Mouse (Mus musculus): ENCODE data around the gene Gli1. TPM values are rescaled to one million over a fixed set of nuclear protein-coding genes. Genes with fewer than 3 reads are reported as not detected.
A peak's percentile ranks its signal among the peaks of the same experiment; 100 is the strongest.
"Not testable (repeated sequence)": the region's sequence is repeated elsewhere in the genome, so short reads cannot be mapped to it uniquely, and the experiment has no call there.

Gene Gli1
- total RNA-seq, 1 experiment from 2014 or later: not detected

DNA sequence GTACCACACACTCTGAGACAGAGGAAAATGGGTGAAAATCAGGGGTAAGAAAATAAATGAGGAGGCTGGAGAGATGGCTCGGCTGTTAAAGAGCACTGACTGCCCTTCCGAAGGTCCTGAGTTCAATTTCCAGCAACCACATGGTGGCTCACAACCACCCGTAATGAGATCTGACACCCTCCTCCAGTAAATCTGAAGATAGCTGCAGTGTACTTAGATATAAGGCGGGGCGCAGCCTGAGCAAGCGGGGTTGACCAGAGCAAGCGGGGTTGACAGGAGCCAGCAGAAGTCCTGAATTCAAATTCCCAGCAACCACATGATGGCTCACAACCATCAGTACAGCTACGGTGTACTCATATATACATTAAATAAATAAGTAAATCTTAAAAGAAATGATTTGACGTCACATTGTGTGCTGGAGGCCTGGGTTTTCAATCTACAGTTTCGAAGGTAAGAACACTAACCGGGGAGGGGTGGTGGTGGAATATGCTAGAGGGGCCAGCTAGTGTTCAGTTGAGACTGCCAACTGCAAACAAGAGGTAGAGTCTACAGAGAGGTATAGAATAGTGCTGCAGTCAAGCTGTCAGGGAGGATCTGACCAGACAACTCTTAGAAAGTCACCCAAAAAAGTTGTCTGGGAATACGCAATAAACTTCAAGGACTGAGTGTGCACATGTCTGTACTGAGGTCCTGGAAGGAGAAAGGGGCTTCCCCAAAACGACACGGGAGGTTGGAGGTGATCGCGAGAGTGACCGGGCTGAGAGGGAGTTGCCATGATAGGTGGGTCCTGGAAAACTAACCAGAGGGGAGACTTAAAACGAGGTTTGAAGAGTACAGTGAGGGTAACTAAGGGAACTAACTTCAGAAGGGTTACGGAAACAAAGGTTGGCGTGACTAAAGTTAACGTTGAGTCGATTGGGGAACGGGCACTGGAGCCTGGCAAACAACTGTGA is 31.0 kb downstream of the Gli1 start:
- ATAC-seq (replicated peaks in 1 of 2; ENCODE audit: insufficient read depth in 1 of 2, low FRiP score in 2 of 2, low TSS enrichment in 1 of 2, low read depth in 1 of 2, poor library complexity in 2 of 2, severe bottlenecking in 2 of 2): peak; percentile 10 to 61

- not testable (repeated sequence) for ATAC-seq (replicated peaks in 1 of 2; ENCODE audit: insufficient read depth in 1 of 2, low FRiP score in 2 of 2, low TSS enrichment in 1 of 2, low read depth in 1 of 2, poor library complexity in 2 of 2, severe bottlenecking in 2 of 2)
These were observed 32.6 kb downstream of the Gli1 start for GRCm38 (mm10) chr10:127309167-127309566.

DNA sequence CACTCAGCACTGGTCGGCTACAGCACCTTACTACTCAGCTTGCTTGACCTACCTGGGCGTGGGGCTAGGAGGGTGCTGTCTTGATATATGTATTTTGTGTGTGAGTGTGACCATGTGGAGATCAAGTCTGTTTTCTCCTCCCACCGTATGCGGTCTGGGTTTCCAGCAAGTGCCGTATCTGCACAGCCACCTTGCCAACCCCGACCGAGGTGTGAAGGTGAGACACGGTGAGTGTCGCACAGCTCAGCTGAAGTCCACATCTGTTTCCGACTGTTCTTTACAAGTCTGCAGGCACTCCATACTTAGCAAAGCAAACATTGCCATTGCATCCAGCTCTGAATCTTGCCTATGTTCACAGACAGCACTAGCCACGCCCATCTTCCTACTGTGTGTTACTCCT is 38.6 kb downstream of the Gli1 start:
- no peak for ATAC-seq (replicated peaks in 1 of 2; ENCODE audit: insufficient read depth in 1 of 2, low FRiP score in 2 of 2, low TSS enrichment in 1 of 2, low read depth in 1 of 2, poor library complexity in 2 of 2, severe bottlenecking in 2 of 2)

- no peak for ATAC-seq (replicated peaks in 1 of 2; ENCODE audit: insufficient read depth in 1 of 2, low FRiP score in 2 of 2, low TSS enrichment in 1 of 2, low read depth in 1 of 2, poor library complexity in 2 of 2, severe bottlenecking in 2 of 2)
These were observed 41.4 kb downstream of the Gli1 start for GRCm38 (mm10) chr10:127300361-127300760.

DNA sequence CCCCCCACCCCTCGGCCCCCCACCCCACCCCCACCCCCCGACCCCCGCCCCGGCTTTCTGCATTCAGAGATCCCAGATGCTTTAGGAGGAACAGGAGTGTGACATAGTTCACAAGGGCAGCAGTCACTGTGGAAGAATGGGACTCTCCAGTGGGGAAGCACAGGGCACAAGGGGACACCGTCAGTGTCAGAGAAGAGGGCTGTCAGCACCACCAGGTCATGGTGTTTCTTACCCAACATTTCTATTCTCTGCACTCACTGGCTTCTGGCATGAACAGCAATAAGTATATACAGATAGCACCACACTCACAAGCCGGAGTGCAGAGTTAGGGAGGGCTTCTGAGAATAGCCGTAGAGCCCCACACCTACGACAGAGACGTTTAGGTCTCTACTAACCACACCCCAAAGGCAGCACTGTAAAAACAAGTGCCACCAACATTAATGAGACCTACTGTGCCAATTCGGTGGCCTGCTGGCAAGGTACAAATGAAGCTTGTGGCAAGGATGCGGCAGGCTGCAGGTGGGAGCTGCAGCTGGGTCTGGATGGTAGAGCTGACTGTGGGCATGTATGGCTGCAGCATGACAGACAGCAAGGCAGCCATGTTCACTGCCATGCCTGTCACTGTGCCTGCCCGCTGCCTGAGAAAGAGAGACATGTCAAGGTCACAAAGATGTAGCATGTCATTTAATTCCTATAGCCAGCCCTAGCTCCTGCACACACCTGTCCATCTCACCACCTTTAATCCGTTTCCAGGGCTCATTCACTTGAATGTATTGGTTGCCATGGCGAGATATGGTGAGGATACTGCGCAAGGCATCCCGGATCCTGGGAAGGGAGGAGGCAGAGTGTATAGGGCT is 44.5 kb downstream of the Gli1 start:
- no peak for ATAC-seq (replicated peaks in 1 of 2; ENCODE audit: insufficient read depth in 1 of 2, low FRiP score in 2 of 2, low TSS enrichment in 1 of 2, low read depth in 1 of 2, poor library complexity in 2 of 2, severe bottlenecking in 2 of 2)

DNA sequence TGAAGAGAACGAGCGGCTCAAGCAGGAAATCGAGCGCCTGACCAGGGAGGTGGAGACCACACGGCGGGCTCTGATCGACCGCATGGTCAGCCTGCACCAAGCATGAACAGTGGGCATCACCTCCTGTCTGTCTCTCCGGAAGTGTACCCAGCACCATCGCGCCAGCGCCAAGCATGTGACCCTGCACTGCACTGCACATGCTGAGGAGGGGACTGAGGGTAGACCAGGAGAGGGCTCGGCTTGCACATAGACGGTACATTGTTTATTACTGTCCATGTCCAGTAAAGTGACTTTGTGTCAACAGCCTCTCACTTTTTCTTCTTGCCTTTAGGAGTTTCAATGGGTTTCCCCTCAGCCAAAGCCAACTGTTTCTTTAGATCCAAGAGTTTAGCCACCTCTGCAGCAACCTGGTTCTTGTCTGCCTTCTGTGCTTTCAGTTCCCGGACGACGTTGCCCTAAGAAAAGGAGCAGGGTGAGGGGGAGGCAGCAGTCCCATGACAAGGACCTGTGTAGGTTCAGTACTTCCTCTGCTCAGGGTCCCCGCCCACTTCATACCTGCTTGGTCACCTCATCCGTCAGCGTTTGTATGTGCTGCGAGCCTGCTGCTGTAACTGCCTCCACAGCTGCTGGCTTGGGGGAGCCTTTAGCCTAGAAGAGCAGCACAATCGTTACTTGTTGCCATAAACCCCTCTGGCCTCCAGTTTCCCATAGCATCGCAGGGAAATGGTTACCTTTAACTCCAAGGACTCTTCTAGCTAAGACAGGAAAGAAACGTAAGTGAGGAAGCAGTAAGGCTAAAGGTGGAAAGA is 45.6 kb downstream of the Gli1 start:
- no peak for ATAC-seq (replicated peaks in 1 of 2; ENCODE audit: insufficient read depth in 1 of 2, low FRiP score in 2 of 2, low TSS enrichment in 1 of 2, low read depth in 1 of 2, poor library complexity in 2 of 2, severe bottlenecking in 2 of 2)

DNA sequence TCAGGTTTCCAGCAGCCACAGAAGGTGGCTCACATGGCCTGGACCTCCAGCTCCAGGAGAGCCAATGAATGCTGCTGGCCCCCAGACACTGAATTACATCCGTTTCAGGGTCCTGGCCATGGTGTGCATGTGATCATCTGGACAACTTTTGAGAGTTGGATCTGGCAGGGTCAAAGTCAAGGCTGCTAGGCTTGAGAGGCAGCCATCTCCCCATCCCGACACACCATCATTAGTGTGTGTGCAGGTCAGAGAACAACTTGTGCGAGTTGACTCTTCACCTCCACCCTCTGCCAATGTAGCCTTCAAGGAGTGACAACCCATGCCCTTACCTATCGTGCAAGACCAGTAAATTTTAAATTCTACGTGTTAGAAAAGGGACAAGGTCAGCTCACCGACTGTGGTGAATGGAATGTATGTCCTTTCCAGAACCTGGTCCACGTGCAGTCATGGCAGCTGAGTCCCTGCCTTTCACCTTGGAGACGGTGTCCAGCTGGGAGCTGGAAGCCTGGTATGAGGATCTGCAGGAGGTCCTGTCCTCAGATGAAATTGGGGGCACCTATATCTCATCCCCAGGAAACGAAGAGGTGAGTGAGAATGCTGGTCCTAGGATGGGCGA is 46.8 kb downstream of the Gli1 start:
- ATAC-seq (replicated peaks in 1 of 2; ENCODE audit: insufficient read depth in 1 of 2, low FRiP score in 2 of 2, low TSS enrichment in 1 of 2, low read depth in 1 of 2, poor library complexity in 2 of 2, severe bottlenecking in 2 of 2): no peak

- ATAC-seq (replicated peaks in 1 of 2; ENCODE audit: insufficient read depth in 1 of 2, low FRiP score in 2 of 2, low TSS enrichment in 1 of 2, low read depth in 1 of 2, poor library complexity in 2 of 2, severe bottlenecking in 2 of 2): no peak
These were observed 48.1 kb downstream of the Gli1 start for GRCm38 (mm10) chr10:127293590-127294113.

GRCm38 (mm10) chr10:127292987-127293538 is 48.7 kb downstream of the Gli1 start:
- no peak for ATAC-seq (replicated peaks in 1 of 2; ENCODE audit: insufficient read depth in 1 of 2, low FRiP score in 2 of 2, low TSS enrichment in 1 of 2, low read depth in 1 of 2, poor library complexity in 2 of 2, severe bottlenecking in 2 of 2)

- ATAC-seq (replicated peaks in 1 of 2; ENCODE audit: insufficient read depth in 1 of 2, low FRiP score in 2 of 2, low TSS enrichment in 1 of 2, low read depth in 1 of 2, poor library complexity in 2 of 2, severe bottlenecking in 2 of 2): no peak
These were observed 49.7 kb downstream of the Gli1 start for GRCm38 (mm10) chr10:127291881-127292638.

DNA sequence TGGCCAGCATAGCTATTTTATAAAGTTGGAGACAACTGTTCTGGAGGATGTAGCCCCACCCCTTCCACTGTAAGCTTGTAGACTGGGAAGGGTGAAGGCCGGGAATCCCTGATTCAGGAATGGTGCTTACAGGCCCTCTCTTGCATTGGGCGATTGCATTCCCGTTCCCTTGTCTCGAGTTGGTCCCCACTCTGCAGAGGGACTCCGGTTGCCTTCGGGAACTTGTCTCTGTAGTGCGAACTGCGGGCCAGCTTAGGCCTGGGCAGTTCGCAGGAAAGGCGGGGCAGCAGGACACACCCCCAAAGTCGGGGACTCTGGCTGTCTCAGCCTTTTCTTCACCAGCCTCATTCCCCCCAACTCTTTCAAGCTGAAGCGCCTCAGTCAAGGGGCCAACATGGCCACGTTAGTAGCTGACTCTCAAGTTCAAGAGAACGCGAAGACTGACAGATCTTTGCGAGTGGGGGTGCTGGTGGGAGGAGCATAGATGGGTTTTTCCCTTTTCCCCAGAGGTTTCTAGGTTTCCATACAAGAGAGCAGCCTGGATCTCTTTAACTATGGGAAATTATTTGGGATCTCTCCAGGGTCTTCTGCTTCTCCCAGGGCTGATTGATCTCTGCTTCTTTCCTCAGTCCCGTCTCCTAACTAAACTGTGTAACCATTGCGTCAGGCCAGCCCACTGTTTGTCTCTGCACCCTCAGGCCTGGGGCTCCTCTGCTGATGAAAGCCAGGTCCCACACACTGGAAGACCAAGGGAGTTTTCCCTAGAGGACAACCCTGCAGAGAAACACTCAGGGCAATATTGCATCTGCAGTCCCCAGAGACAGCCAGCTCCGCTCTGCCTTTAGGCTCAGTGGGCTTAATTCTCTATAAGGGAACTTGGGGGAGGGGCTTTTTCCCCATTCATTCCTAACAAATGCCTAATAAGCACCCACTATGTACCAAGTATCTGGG is 50.6 kb downstream of the Gli1 start:
- peak; percentile 5 to 8 for ATAC-seq (replicated peaks in 1 of 2; ENCODE audit: insufficient read depth in 1 of 2, low FRiP score in 2 of 2, low TSS enrichment in 1 of 2, low read depth in 1 of 2, poor library complexity in 2 of 2, severe bottlenecking in 2 of 2)

- ATAC-seq (replicated peaks in 1 of 2; ENCODE audit: insufficient read depth in 1 of 2, low FRiP score in 2 of 2, low TSS enrichment in 1 of 2, low read depth in 1 of 2, poor library complexity in 2 of 2, severe bottlenecking in 2 of 2): peak; percentile 76 to 78
These were observed 51.4 kb downstream of the Gli1 start for GRCm38 (mm10) chr10:127290307-127290929.

GRCm38 (mm10) chr10:127289573-127290191 is 52.1 kb downstream of the Gli1 start:
- ATAC-seq (replicated peaks in 1 of 2; ENCODE audit: insufficient read depth in 1 of 2, low FRiP score in 2 of 2, low TSS enrichment in 1 of 2, low read depth in 1 of 2, poor library complexity in 2 of 2, severe bottlenecking in 2 of 2): no peak
